Mouse (Mus musculus): ENCODE measurements at regions not wholly inside any gene's neighbourhood (a gene's known extent, or its start where the extent isn't known, plus 50 kb on each side); places are given as distances from the start of the nearest gene placed in this dataset.
A peak's percentile ranks its signal among the peaks of the same experiment; 100 is the strongest.

GRCm38 (mm10) chr4:70004966-70005365, 405.3 kb downstream of the Cdk5rap2 start:
- DNase-seq (ENCODE audit: low spot score in 2 of 2): peak in 1 of 2 experiments; percentile 76
- intact Hi-C loops (cut with DNase I): no loop called here

GRCm38 (mm10) chr4:69993226-69993625, 417.0 kb downstream of the Cdk5rap2 start:
- no peak for DNase-seq (ENCODE audit: low spot score in 2 of 2)
- intact Hi-C loops (cut with DNase I): no loop called here

- peak in 1 of 2 experiments; percentile 16 for DNase-seq (ENCODE audit: low spot score in 2 of 2)
- intact Hi-C loops (cut with DNase I): no loop called here
These were observed 436.0 kb downstream of the Cdk5rap2 start for GRCm38 (mm10) chr4:69974208-69974607.

- intact Hi-C loops (cut with DNase I): no loop called here
- DNase-seq (ENCODE audit: low spot score in 2 of 2): no peak
These were observed 436.7 kb downstream of the Cdk5rap2 start for GRCm38 (mm10) chr4:69973566-69973965.

- peak; percentile 6 to 11 for DNase-seq (ENCODE audit: low spot score in 2 of 2)
- intact Hi-C loops (cut with DNase I): no loop called here
These were observed 438.5 kb downstream of the Cdk5rap2 start for GRCm38 (mm10) chr4:69971721-69972120.

- DNase-seq (ENCODE audit: low spot score in 2 of 2): no peak
These were observed 441.8 kb downstream of the Cdk5rap2 start for GRCm38 (mm10) chr4:69968424-69968823.

More at GRCm38 (mm10) chr4:69968424-69968823, 441.8 kb downstream of the Cdk5rap2 start:
- intact Hi-C loops (cut with DNase I): no loop called here
